In the genomic region with DNA sequence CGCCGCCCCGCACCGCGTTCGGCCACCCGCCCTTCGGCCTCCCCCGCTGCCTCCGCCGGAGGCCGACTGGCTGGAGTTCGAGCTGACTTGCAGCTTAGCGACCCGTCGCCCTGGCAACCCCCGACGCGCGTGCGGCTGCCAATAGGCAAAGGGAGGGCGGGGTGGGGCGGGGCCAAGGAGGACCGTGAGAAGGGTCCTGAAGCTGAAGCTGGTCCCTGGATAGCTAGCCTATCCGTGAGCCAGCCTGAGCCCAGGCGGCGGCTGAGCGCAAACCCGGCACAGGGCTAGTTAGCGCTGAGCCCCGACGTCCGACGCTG, we compare ENCODE assay signal across 8 mouse cellular contexts. TPM values are rescaled to one million over a fixed set of nuclear protein-coding genes. Genes with fewer than 3 reads are reported as not detected.
A peak's percentile ranks its signal among the peaks of the same experiment; 100 is the strongest.
DNase-seq lines count a peak whose midpoint lies in the region; ATAC-seq and TF ChIP-seq lines count a peak whose summit lies in the region.

No protein-coding gene starts in this region.

- H3K9ac ChIP-seq in heart, embryonic 15.5 days: no peak overlapping the region

- ATAC-seq in megakaryocyte, adult 5-6 weeks (ENCODE audit: poor library complexity, severe bottlenecking): no peak
- ATAC-seq in common myeloid progenitor, adult 5-6 weeks (replicated peaks; ENCODE audit: low read depth, poor library complexity, severe bottlenecking): 0 out of 2 replicates have a peak, but pooled peaks have one; percentile 10
- ATAC-seq in heart, embryonic 15.5 days (replicated peaks; ENCODE audit: insufficient number of reproducible peaks, insufficient read depth, low FRiP score, low read depth): peak; percentile 72

- peak overlapping the region; percentile 28 for H3K4me3 ChIP-seq in megakaryocyte, embryonic 14.5 days (replicated peaks)
- peak overlapping the region; percentile 50 for H3K4me3 ChIP-seq in heart, embryonic 15.5 days
- H3K4me3 ChIP-seq in small intestine, adult 2 months (ENCODE audit: low read depth, low read length): peak overlapping the region; percentile 41

- TF ChIP-seq CTCF in small intestine, adult 2 months (IDR thresholded peaks at IDR 0.05; ENCODE audit: extremely low read depth, insufficient read length, insufficient replicate concordance, low read depth, low read length): no peak

- no peaks in the 10 kb centered on the region for H3K36me3 ChIP-seq in megakaryocyte, embryonic 14.5 days (replicated peaks; ENCODE audit: low read length)
- H3K36me3 ChIP-seq in heart, embryonic 15.5 days: no peaks in the 10 kb centered on the region
- no peaks in the 10 kb centered on the region for H3K36me3 ChIP-seq in small intestine, adult 2 months (ENCODE audit: control insufficient read depth, insufficient read depth, low read length)

- peak; percentile 84 for DNase-seq in kidney, postnatal 14 days
- DNase-seq in lung, postnatal 14 days: peak; percentile 70
- DNase-seq in natural killer cell, adult 2 months (ENCODE audit: low spot score in 2 of 2): no peak

- peak overlapping the region; percentile 86 for H3K4me2 ChIP-seq in heart, embryonic 15.5 days

- no peak overlapping the region for H3K27ac ChIP-seq in heart, embryonic 15.5 days
- no peak overlapping the region for H3K27ac ChIP-seq in small intestine, adult 2 months (ENCODE audit: insufficient read depth, low read depth, low read length)

- TF ChIP-seq POLR2A in small intestine, adult 2 months (IDR thresholded peaks at IDR 0.05; ENCODE audit: low read depth, low read length): no peak

- H3K4me1 ChIP-seq in megakaryocyte, embryonic 14.5 days: peaks cover 21% of the 10 kb centered on the region
- peaks cover 19% of the 10 kb centered on the region for H3K4me1 ChIP-seq in heart, embryonic 15.5 days (replicated peaks)
- H3K4me1 ChIP-seq in small intestine, adult 2 months (ENCODE audit: control insufficient read depth, insufficient read depth, insufficient read length, low read length): no peaks in the 10 kb centered on the region

- H3K27me3 ChIP-seq in megakaryocyte, embryonic 14.5 days (replicated peaks): peaks cover 96% of the 10 kb centered on the region
- peaks cover 98% of the 10 kb centered on the region for H3K27me3 ChIP-seq in heart, embryonic 15.5 days
- H3K27me3 ChIP-seq in small intestine, adult 2 months (ENCODE audit: control insufficient read depth, insufficient read depth, low read length): peaks cover 32% of the 10 kb centered on the region

- H3K9me3 ChIP-seq in megakaryocyte, embryonic 14.5 days: no peaks in the 10 kb centered on the region
- H3K9me3 ChIP-seq in heart, embryonic 15.5 days (replicated peaks): no peaks in the 10 kb centered on the region

- 1% methylated on average over 31 of the region's 34 CpGs for WGBS in heart, embryonic 15.5 days
- WGBS in small intestine, adult 2 months: 3% methylated on average over 33 of the region's 34 CpGs

RNA-seq across cellular contexts. Expression of a gene that starts 0.2 kb away (rescaled TPM):
- polyA plus RNA-seq in megakaryocyte, embryonic 14.5 days (2012; ENCODE audit: insufficient read depth, low replicate concordance): 0.12 TPM in 1 of 2 replicates, not detected in the other
- not detected in 2 replicates for total RNA-seq in megakaryocyte, adult 5-6 weeks (2015)
- total RNA-seq in megakaryocyte, adult 5-6 weeks (2017): not detected in 2 replicates
- total RNA-seq in common myeloid progenitor, adult 5-6 weeks (2017): not detected in 2 replicates
- polyA plus RNA-seq in heart, embryonic 15.5 days (2015; fragmentation: Nextera tagmentation; extraction: Ambion mirVana): 0.13 and 0.23 TPM in 2 replicates
- polyA plus RNA-seq in small intestine, adult 2 months (2012; rRNA removed): 5.5 and 5.9 TPM in 2 replicates

RNA-seq across cellular contexts. Expression of a gene that starts 25.3 kb away (rescaled TPM):
- 2.2 and 23.1 TPM in 2 replicates for polyA plus RNA-seq in megakaryocyte, embryonic 14.5 days (2012; ENCODE audit: insufficient read depth, low replicate concordance)
- 0.29 TPM in 1 of 2 replicates, not detected in the other for total RNA-seq in megakaryocyte, adult 5-6 weeks (2015)
- 0.37 TPM in 1 of 2 replicates, not detected in the other for total RNA-seq in megakaryocyte, adult 5-6 weeks (2017)
- total RNA-seq in common myeloid progenitor, adult 5-6 weeks (2017): not detected in 2 replicates
- 0.13 TPM in 1 of 2 replicates, not detected in the other for polyA plus RNA-seq in heart, embryonic 15.5 days (2015; fragmentation: Nextera tagmentation; extraction: Ambion mirVana)
- 0.41 and 0.87 TPM in 2 replicates for polyA plus RNA-seq in small intestine, adult 2 months (2012; rRNA removed)

Comparison
In these comparisons a context has a peak if more than half of its experiments do, and no peak if none do; other contexts are left out.
1. DNase-seq: peak in kidney, postnatal 14 days (single experiment) and lung, postnatal 14 days (single experiment); none in natural killer cell, adult 2 months (0 of 2).
2. Peak in every context shown above with its lines, with median percentiles within 50 percentile points of each other: H3K4me3 ChIP-seq.